Mouse (Mus musculus) C2C12 (cell line): ENCODE results near the gene Olfr1440. TPM values are rescaled to one million over a fixed set of nuclear protein-coding genes. Genes with fewer than 3 reads are reported as not detected.

Experiments
- H3K27me3 ChIP-seq: one replicate; pipeline ENCODE4 v1.6.1; 2011; ENCODE audit not compliant: control insufficient read depth, insufficient read depth, insufficient read length
- H3K36me3 ChIP-seq: one replicate; pipeline ENCODE4 v1.6.1; 2011; ENCODE audit not compliant: control insufficient read depth, insufficient read depth
- H3K4me3 ChIP-seq: one replicate; pipeline ENCODE4 v1.5.1; 2011; ENCODE audit warnings: mild to moderate bottlenecking, control low read depth; ENCODE audit not compliant: poor library complexity, insufficient read depth, severe bottlenecking
- H3K79me2 ChIP-seq: one replicate; pipeline ENCODE4 v1.6.1; 2011; ENCODE audit not compliant: control insufficient read depth, insufficient read depth
- H3K79me3 ChIP-seq: one replicate; pipeline ENCODE4 v1.6.1; 2011; ENCODE audit warnings: low read depth, control low read depth
- H3ac ChIP-seq: one replicate; pipeline ENCODE3; 2011; ENCODE audit warnings: low read depth; ENCODE audit not compliant: control insufficient read depth, insufficient read length
- CEBPB ChIP-seq: IDR thresholded peaks from one replicate; pipeline ENCODE4 v1.6.1; 2011; ENCODE audit warnings: low read depth, mild to moderate bottlenecking, control low read depth, moderate library complexity
- CTCF ChIP-seq: IDR thresholded peaks from one replicate; pipeline ENCODE4 v1.5.1; 2011; ENCODE audit not compliant: control insufficient read depth, insufficient read depth, insufficient read length
- FOSL1 ChIP-seq: IDR thresholded peaks from one replicate; pipeline ENCODE4 v1.8.0; 2011; ENCODE audit warnings: mild to moderate bottlenecking, low read length; ENCODE audit not compliant: poor library complexity, insufficient read depth, severe bottlenecking
- MAX ChIP-seq: IDR thresholded peaks from one replicate; pipeline ENCODE4 v1.6.1; 2011; ENCODE audit warnings: mild to moderate bottlenecking, control low read depth
- MYOD1 ChIP-seq: IDR thresholded peaks from one replicate; pipeline ENCODE4 v1.6.1; 2011; ENCODE audit warnings: low read depth; ENCODE audit not compliant: control insufficient read depth, insufficient read length
- MYOG ChIP-seq: IDR thresholded peaks from one replicate; pipeline ENCODE4 v1.6.1; 2011; ENCODE audit not compliant: control insufficient read depth, insufficient read length; ENCODE audit errors: extremely low read depth
- USF1 ChIP-seq: IDR thresholded peaks from one replicate; pipeline ENCODE4 v1.6.1; 2011; ENCODE audit warnings: low read depth, mild to moderate bottlenecking, control low read depth, moderate library complexity
- long read RNA-seq, 2 experiments: library from polyadenylated mRNA; unstranded; transcript quantifications; one replicate each; pipeline ENCODE4 v2.0.0; 2019 to 2020
- polyA plus RNA-seq: library from polyadenylated mRNA; unstranded; fragments of >200 nt; fragmentation: generic; extraction: Trizol; gene quantifications from one replicate; pipeline ENCODE4 v1.2.1, GENCODE M21; 2012; ENCODE audit warnings: missing spikeins

Olfr1440 gene
- not detected for polyA plus RNA-seq
- long read RNA-seq, experiment 1 = 0 reads
- long read RNA-seq, experiment 2 = 0 reads

- H3K4me3 ChIP-seq = no peak within 1 kb of the TSS
- no peak within 1 kb of the TSS for H3ac ChIP-seq
- H3K36me3 ChIP-seq = no peaks in the 10 kb centered on the region
- H3K27me3 ChIP-seq = no peaks in the 10 kb centered on the region
- no peak for TF ChIP-seq CEBPB
- H3K79me3 ChIP-seq = no peaks in the 10 kb centered on the region
- no peaks in the 10 kb centered on the region for H3K79me2 ChIP-seq
Observed at GRCm38 (mm10) chr19:12386979-12387378, at the start of gene Olfr1440. TSS of gene Olfr1440 (plus strand) at chr19:12387279.

- Histone ChIP-seq H3K4me3 (no peak overlapping the region), H3K79me2 (no peaks in the 10 kb centered on the region), H3K36me3 (no peaks in the 10 kb centered on the region), H3K79me3 (no peaks in the 10 kb centered on the region), H3K27me3 (no peaks in the 10 kb centered on the region), H3ac (no peak overlapping the region)
- TF ChIP-seq USF1 = no peak
Observed at GRCm38 (mm10) chr19:12373004-12373403, 14.1 kb upstream of the Olfr1440 start.

- no peak overlapping the region for H3K4me3 ChIP-seq
- H3K36me3 ChIP-seq = no peaks in the 10 kb centered on the region
- no peaks in the 10 kb centered on the region for H3K79me2 ChIP-seq
- TF ChIP-seq CTCF = no peak
- H3ac ChIP-seq = no peak overlapping the region
- H3K79me3 ChIP-seq = no peaks in the 10 kb centered on the region
- H3K27me3 ChIP-seq = no peaks in the 10 kb centered on the region
Observed at GRCm38 (mm10) chr19:12374465-12375025, 12.5 kb upstream of the Olfr1440 start.

- no peak overlapping the region for H3ac ChIP-seq
- no peaks in the 10 kb centered on the region for H3K36me3 ChIP-seq
- no peaks in the 10 kb centered on the region for H3K79me3 ChIP-seq
- no peaks in the 10 kb centered on the region for H3K79me2 ChIP-seq
- TF ChIP-seq FOSL1 = no peak
- no peak for TF ChIP-seq CTCF
- no peak for TF ChIP-seq CEBPB
- no peak for TF ChIP-seq MYOD1
- TF ChIP-seq USF1 = no peak
- no peak for TF ChIP-seq MAX
- no peak for TF ChIP-seq MYOG
- H3K27me3 ChIP-seq = no peaks in the 10 kb centered on the region
- H3K4me3 ChIP-seq = no peak overlapping the region
Observed at GRCm38 (mm10) chr19:12413737-12414136, 26.7 kb downstream of the Olfr1440 start.

GRCm38 (mm10) chr19:12417361-12417760 is 30.3 kb downstream of the Olfr1440 start, which contains the start of gene Olfr1441:
TSS of gene Olfr1441 (plus strand) at chr19:12417433.
- no peaks in the 10 kb centered on the region for H3K79me2 ChIP-seq
- H3K27me3 ChIP-seq = no peaks in the 10 kb centered on the region
- H3K4me3 ChIP-seq = no peak within 1 kb of the TSS
- H3K36me3 ChIP-seq = no peaks in the 10 kb centered on the region
- no peak within 1 kb of the TSS for H3ac ChIP-seq
- H3K79me3 ChIP-seq = no peaks in the 10 kb centered on the region
- TF ChIP-seq USF1 (no peak), MAX (no peak), CEBPB (no peak), FOSL1 (no peak), MYOG (no peak), CTCF (no peak), MYOD1 (no peak)

- no peaks in the 10 kb centered on the region for H3K79me3 ChIP-seq
- TF ChIP-seq CTCF (no peak), MYOG (no peak), FOSL1 (no peak), USF1 (no peak), MYOD1 (no peak), CEBPB (no peak), MAX (no peak)
- no peak overlapping the region for H3K4me3 ChIP-seq
- H3ac ChIP-seq = no peak overlapping the region
- H3K79me2 ChIP-seq = no peaks in the 10 kb centered on the region
- no peaks in the 10 kb centered on the region for H3K36me3 ChIP-seq
- no peaks in the 10 kb centered on the region for H3K27me3 ChIP-seq
Observed at GRCm38 (mm10) chr19:12418312-12418711, 31.2 kb downstream of the Olfr1440 start.
